Mouse (Mus musculus) midbrain, embryonic 15.5 days (tissue): ENCODE measurements at regions not wholly inside any gene's neighbourhood (a gene's known extent, or its start where the extent isn't known, plus 50 kb on each side); places are given as distances from the start of the nearest gene placed in this dataset. TPM values are rescaled to one million over a fixed set of nuclear protein-coding genes. Genes with fewer than 3 reads are reported as not detected.

Experiments used
- ATAC-seq: fragments of 200-750 bp; cut with Nextera tagmentation; replicated peaks from 2 replicates; pipeline ENCODE4 v1.8.0; 2017; ENCODE audit warnings: moderate TSS enrichment
- H3K27ac ChIP-seq: fragments of 300-500 bp; sonication (generic); 2 replicates; pipeline ENCODE4 v1.5.1; 2015; ENCODE audit warnings: mild to moderate bottlenecking, inconsistent platforms
- H3K27me3 ChIP-seq: fragments of 300-500 bp; sonication (generic); replicated peaks from 2 replicates; pipeline ENCODE4 v1.6.1; 2015; ENCODE audit warnings: inconsistent platforms
- H3K36me3 ChIP-seq: fragments of 300-500 bp; sonication (generic); replicated peaks from 2 replicates; pipeline ENCODE4 v1.6.1; 2015; ENCODE audit warnings: inconsistent platforms
- H3K4me1 ChIP-seq: fragments of 300-500 bp; sonication (generic); 2 replicates; pipeline ENCODE4 v1.6.1; 2015; ENCODE audit warnings: inconsistent platforms
- H3K4me2 ChIP-seq: fragments of 300-500 bp; sonication (generic); 2 replicates; pipeline ENCODE4 v1.6.1; 2015; ENCODE audit warnings: inconsistent platforms, mild to moderate bottlenecking, moderate library complexity
- H3K4me3 ChIP-seq: fragments of 300-500 bp; sonication (generic); 2 replicates; pipeline ENCODE4 v1.5.1; 2015; ENCODE audit warnings: mild to moderate bottlenecking, inconsistent platforms
- H3K9ac ChIP-seq: fragments of 300-500 bp; sonication (generic); 2 replicates; pipeline ENCODE4 v1.6.1; 2015; ENCODE audit warnings: mild to moderate bottlenecking, inconsistent platforms
- H3K9me3 ChIP-seq: fragments of 300-500 bp; sonication (generic); 2 replicates; pipeline ENCODE4 v1.6.1; 2016; ENCODE audit warnings: inconsistent platforms
- WGBS: fragments of 180-500 bp; shearing (Covaris S2); methylation state at CpG from one replicate; pipeline ENCODE4 v1.1.7; 2015; ENCODE audit warnings: mixed read lengths; 5-methylcytosine and 5-hydroxymethylcytosine counted together
- microRNA-seq: library from miRNA; unstranded; fragments of <30 nt; microRNA quantifications from one replicate; pipeline ENCODE4, GENCODE M21; 2016

GRCm38 (mm10) chr13:98545398-98545797, 53.6 kb upstream of the Gm10320 start:
- Histone ChIP-seq H3K27me3 (0 out of 2 replicates have a peak, but pooled peaks cover 3% of the 10 kb centered on the region), H3K4me3 (no peak overlapping the region), H3K4me1 (no peaks in the 10 kb centered on the region), H3K27ac (no peak overlapping the region), H3K36me3 (no peaks in the 10 kb centered on the region), H3K9ac (no peak overlapping the region), H3K4me2 (no peak overlapping the region), H3K9me3 (no peaks in the 10 kb centered on the region)
- ATAC-seq: no peak
- 55% methylated on average over 5 of the region's 5 CpGs for WGBS

GRCm38 (mm10) chr13:98544051-98544450, 52.2 kb upstream of the Gm10320 start:
- H3K27me3 ChIP-seq: 0 out of 2 replicates have a peak, but pooled peaks cover 3% of the 10 kb centered on the region
- WGBS: 90% methylated on average over 10 of the region's 10 CpGs
- no peak for ATAC-seq

More at GRCm38 (mm10) chr13:98544051-98544450, 52.2 kb upstream of the Gm10320 start:
- H3K4me2 ChIP-seq: no peak overlapping the region
- H3K4me1 ChIP-seq: no peaks in the 10 kb centered on the region
- H3K9me3 ChIP-seq: no peaks in the 10 kb centered on the region
- no peaks in the 10 kb centered on the region for H3K36me3 ChIP-seq
- H3K9ac ChIP-seq: no peak overlapping the region
- no peak overlapping the region for H3K4me3 ChIP-seq
- no peak overlapping the region for H3K27ac ChIP-seq

Small RNAs in the stretch of these regions (microRNA-seq; reads per million reads assigned to microRNA genes)
- not detected for gene Gm22698
